ENCODE assay signal across 20 mouse cellular contexts in the genomic region with DNA sequence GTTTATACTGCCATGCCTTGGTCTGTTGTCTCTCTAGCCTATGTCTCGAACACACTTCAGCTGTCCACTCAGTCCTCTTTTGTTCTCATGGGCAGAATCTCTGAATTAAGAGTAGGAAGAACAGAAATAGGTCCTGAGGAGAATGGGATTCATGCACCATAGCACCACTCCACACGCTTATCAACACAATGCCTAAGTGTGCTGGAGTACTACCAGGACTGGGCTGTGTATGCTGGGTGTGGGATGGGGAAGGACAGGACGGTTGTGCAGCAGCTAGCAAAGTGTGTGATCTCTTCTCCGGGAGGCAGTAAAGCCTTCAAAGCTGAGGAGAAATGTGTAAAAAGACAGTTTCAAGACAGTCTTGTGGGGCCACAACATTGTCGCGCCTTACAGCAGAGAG. TPM values are rescaled to one million over a fixed set of nuclear protein-coding genes. Genes with fewer than 3 reads are reported as not detected.
"Had no signal": no experiment of that assay in that cellular context is flagged by ENCODE, and none has a peak within 500 bp of the region (broad histone marks: within the 10 kb centered on the region; RNA-seq: fewer than 3 reads in every experiment).

No protein-coding gene starts in this region.

- H3K4me3 ChIP-seq: midbrain, embryonic 10.5 days; midbrain, embryonic 12.5 days; myocyte; neural tube, embryonic 13.5 days; neural tube, embryonic 15.5 days had no signal

- H3K9me3 ChIP-seq: midbrain, embryonic 10.5 days; midbrain, embryonic 12.5 days; neural tube, embryonic 13.5 days; neural tube, embryonic 15.5 days had no signal

- H3K4me1 ChIP-seq: midbrain, embryonic 10.5 days; midbrain, embryonic 12.5 days; neural tube, embryonic 13.5 days; neural tube, embryonic 15.5 days had no signal

- ATAC-seq: midbrain, embryonic 16.5 days had no signal

- DNase-seq: lung, adult 18-20 months; lung, embryonic 14.5 days; lung, postnatal 10 days; lung, postnatal 4 days; midbrain, embryonic 14.5 days; retina, postnatal 1 day; right cerebral cortex, adult 18-20 months; right cerebral cortex, postnatal 25 days; right cerebral cortex, postnatal 4 days; spleen, adult 18-20 months; thymus, adult 18-20 months; thymus, postnatal 14 days; thymus, postnatal 36 days had no signal

- H3K27ac ChIP-seq: midbrain, embryonic 10.5 days; midbrain, embryonic 12.5 days; neural tube, embryonic 13.5 days; neural tube, embryonic 15.5 days had no signal

- H3K9ac ChIP-seq: lung, embryonic 14.5 days; midbrain, embryonic 12.5 days; neural tube, embryonic 13.5 days; neural tube, embryonic 15.5 days had no signal

- H3K4me2 ChIP-seq: lung, embryonic 14.5 days; midbrain, embryonic 12.5 days; neural tube, embryonic 13.5 days; neural tube, embryonic 15.5 days had no signal

- H3K27me3 ChIP-seq: midbrain, embryonic 12.5 days; neural tube, embryonic 13.5 days; neural tube, embryonic 15.5 days had no signal

RNA-seq across cellular contexts. Expression of a gene that starts 23.2 kb away (rescaled TPM):
- total RNA-seq: megakaryocyte-erythroid progenitor cell, adult 5-6 weeks had no signal
